Mouse (Mus musculus) ES-Bruce4 (cell line): ENCODE data around the gene Rph3al. TPM values are rescaled to one million over a fixed set of nuclear protein-coding genes. Genes with fewer than 3 reads are reported as not detected.

Experiments used
- H3K27ac ChIP-seq: 2 replicates; pipeline ENCODE4 v1.5.1; 2012; ENCODE audit warnings: low read length, inconsistent platforms; ENCODE audit not compliant: insufficient read depth
- H3K27me3 ChIP-seq: 2 replicates; pipeline ENCODE4 v1.6.1; 2012; ENCODE audit warnings: mild to moderate bottlenecking, low read length, inconsistent platforms; ENCODE audit not compliant: control insufficient read depth, poor library complexity, insufficient read depth, severe bottlenecking
- H3K36me3 ChIP-seq: 2 replicates; pipeline ENCODE4 v1.6.1; 2012; ENCODE audit warnings: inconsistent platforms, mild to moderate bottlenecking, low read length, moderate library complexity; ENCODE audit not compliant: control insufficient read depth, poor library complexity, insufficient read depth, severe bottlenecking
- H3K4me1 ChIP-seq: one replicate; pipeline ENCODE4 v1.8.1; 2011; ENCODE audit warnings: low read length; ENCODE audit not compliant: control insufficient read depth, insufficient read depth
- H3K4me3 ChIP-seq: 2 replicates; pipeline ENCODE4 v1.5.1; 2011; ENCODE audit warnings: low read depth, mild to moderate bottlenecking, low read length
- H3K9ac ChIP-seq: 2 replicates; pipeline ENCODE4 v1.6.1; 2012; ENCODE audit warnings: low read depth, mild to moderate bottlenecking, inconsistent platforms; ENCODE audit not compliant: poor library complexity, severe bottlenecking
- H3K9me3 ChIP-seq: replicated peaks from 2 replicates; pipeline ENCODE4 v1.6.1; 2012; ENCODE audit warnings: mild to moderate bottlenecking, low read length, inconsistent platforms; ENCODE audit not compliant: control insufficient read depth, poor library complexity, insufficient read depth, severe bottlenecking
- CTCF ChIP-seq: IDR thresholded peaks from one replicate; pipeline ENCODE4 v1.8.1; 2011; ENCODE audit warnings: low read depth, low read length
- EP300 ChIP-seq: IDR thresholded peaks from 2 replicates; pipeline ENCODE4 v1.6.1; 2011; ENCODE audit warnings: low read depth, low read length; ENCODE audit not compliant: insufficient read depth
- POLR2A ChIP-seq: IDR thresholded peaks from one replicate; pipeline ENCODE4 v1.8.1; 2011; ENCODE audit warnings: low read length; ENCODE audit not compliant: insufficient read depth
- polyA plus RNA-seq: library from polyadenylated mRNA; stranded (reverse); fragments of >200 nt; gene quantifications from 2 replicates; pipeline ENCODE4 v1.2.4, GENCODE M21; 2011; ENCODE audit warnings: low read depth; ENCODE audit not compliant: missing spikeins, insufficient read depth, insufficient read length

Rph3al gene
- polyA plus RNA-seq, 1 experiment: 3.7 TPM

- Histone ChIP-seq H3K36me3 (no peaks in the 10 kb centered on the region), H3K9ac (no peak overlapping the region), H3K4me3 (no peak overlapping the region), H3K27me3 (no peaks in the 10 kb centered on the region), H3K27ac (no peak overlapping the region), H3K9me3 (no peaks in the 10 kb centered on the region), H3K4me1 (no peaks in the 10 kb centered on the region)
- no peak for TF ChIP-seq POLR2A
Measured at GRCm38 (mm10) chr11:75878460-75878859, 59.8 kb downstream of the Rph3al start.

- TF ChIP-seq CTCF (no peak), EP300 (no peak), POLR2A (no peak)
- Histone ChIP-seq H3K27me3 (no peaks in the 10 kb centered on the region), H3K4me3 (no peak overlapping the region)
Measured at GRCm38 (mm10) chr11:75876043-75876780, 62.0 kb downstream of the Rph3al start.

DNA sequence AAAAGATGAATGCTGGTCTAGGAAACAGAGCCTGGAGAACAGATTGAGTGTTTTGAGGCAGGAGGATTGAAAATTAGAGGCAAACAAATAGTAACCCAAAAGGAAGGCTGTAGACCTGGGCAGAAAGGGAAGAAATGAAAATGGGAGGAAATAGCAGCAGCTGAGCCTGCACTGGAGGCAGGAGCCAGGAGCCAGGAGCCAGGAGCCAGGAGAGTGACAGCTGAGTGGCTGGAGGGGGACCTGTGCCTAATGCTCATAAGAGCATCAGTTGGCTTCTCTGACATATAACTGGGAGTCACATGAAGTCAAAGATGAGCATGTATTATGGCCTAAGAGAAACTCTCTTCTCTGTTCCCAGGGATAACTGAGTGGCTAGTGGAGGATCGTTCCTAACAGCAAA, 66.5 kb downstream of the Rph3al start:
- H3K4me3 ChIP-seq: no peak overlapping the region
- no peak overlapping the region for H3K9ac ChIP-seq
- no peaks in the 10 kb centered on the region for H3K4me1 ChIP-seq
- H3K36me3 ChIP-seq: no peaks in the 10 kb centered on the region
- H3K27me3 ChIP-seq: no peaks in the 10 kb centered on the region
- H3K27ac ChIP-seq: no peak overlapping the region
- TF ChIP-seq POLR2A: no peak
- no peak for TF ChIP-seq EP300
- no peak for TF ChIP-seq CTCF
- no peaks in the 10 kb centered on the region for H3K9me3 ChIP-seq

More at GRCm38 (mm10) chr11:75876043-75876780, 62.0 kb downstream of the Rph3al start:
- no peaks in the 10 kb centered on the region for H3K36me3 ChIP-seq
- no peak overlapping the region for H3K27ac ChIP-seq
- no peaks in the 10 kb centered on the region for H3K4me1 ChIP-seq
- no peaks in the 10 kb centered on the region for H3K9me3 ChIP-seq
- H3K9ac ChIP-seq: no peak overlapping the region

DNA sequence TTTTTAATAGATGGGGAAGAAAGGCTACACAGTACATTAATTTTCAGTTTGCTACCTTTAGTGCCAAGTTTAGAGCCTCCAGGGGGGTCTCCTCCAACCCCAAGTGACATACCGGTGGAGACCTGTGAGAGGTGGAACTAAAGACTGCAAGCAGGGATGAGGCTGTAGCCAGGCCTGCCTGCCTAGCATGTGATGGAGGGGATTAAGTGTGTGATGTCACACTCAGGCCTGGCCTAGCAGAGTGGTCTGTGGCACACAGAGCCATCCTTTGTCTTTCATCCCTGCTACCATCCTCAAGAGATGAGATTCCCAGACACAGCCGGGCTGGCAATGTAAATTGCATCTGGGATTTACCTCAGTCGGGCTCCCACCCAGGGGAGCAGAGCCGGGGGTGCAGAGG, 67.3 kb downstream of the Rph3al start:
- Histone ChIP-seq H3K9me3 (no peaks in the 10 kb centered on the region), H3K27ac (no peak overlapping the region), H3K4me1 (no peaks in the 10 kb centered on the region), H3K4me3 (no peak overlapping the region), H3K36me3 (no peaks in the 10 kb centered on the region), H3K9ac (no peak overlapping the region), H3K27me3 (no peaks in the 10 kb centered on the region)
- no peak for TF ChIP-seq CTCF
- no peak for TF ChIP-seq EP300
- TF ChIP-seq POLR2A: no peak

DNA sequence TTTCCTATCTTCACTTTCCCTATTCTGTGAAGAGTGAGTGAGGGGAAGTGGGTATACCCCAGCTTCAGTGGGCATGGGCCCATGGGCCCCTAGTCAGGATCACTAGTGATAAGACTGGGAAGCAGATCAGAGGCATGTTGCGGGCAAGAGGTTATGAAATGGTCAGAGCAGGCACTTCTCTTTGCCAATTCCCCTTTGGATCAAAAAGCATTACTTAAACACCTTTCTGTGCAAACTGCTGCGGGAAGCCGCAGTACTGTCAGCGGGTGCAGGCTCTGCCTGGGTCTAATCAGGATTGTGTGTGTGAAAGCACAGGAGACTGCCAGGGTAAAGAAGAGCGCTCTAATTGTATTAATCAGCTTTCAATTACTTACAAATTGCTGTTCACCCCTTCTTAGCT, 67.8 kb downstream of the Rph3al start:
- Histone ChIP-seq H3K4me1 (no peaks in the 10 kb centered on the region), H3K9ac (no peak overlapping the region), H3K27me3 (no peaks in the 10 kb centered on the region), H3K4me3 (no peak overlapping the region), H3K27ac (no peak overlapping the region), H3K36me3 (no peaks in the 10 kb centered on the region), H3K9me3 (no peaks in the 10 kb centered on the region)
- TF ChIP-seq CTCF: no peak

- no peak for TF ChIP-seq POLR2A
- TF ChIP-seq EP300: no peak
- no peak for TF ChIP-seq CTCF
- H3K9me3 ChIP-seq: no peaks in the 10 kb centered on the region
- no peaks in the 10 kb centered on the region for H3K27me3 ChIP-seq
- H3K36me3 ChIP-seq: no peaks in the 10 kb centered on the region
- H3K4me1 ChIP-seq: no peaks in the 10 kb centered on the region
- H3K27ac ChIP-seq: no peak overlapping the region
- H3K4me3 ChIP-seq: no peak overlapping the region
- no peak overlapping the region for H3K9ac ChIP-seq
Measured at GRCm38 (mm10) chr11:75869898-75870297, 68.3 kb downstream of the Rph3al start.
